ENCODE assay signal across 8 mouse cellular contexts in the genomic region with DNA sequence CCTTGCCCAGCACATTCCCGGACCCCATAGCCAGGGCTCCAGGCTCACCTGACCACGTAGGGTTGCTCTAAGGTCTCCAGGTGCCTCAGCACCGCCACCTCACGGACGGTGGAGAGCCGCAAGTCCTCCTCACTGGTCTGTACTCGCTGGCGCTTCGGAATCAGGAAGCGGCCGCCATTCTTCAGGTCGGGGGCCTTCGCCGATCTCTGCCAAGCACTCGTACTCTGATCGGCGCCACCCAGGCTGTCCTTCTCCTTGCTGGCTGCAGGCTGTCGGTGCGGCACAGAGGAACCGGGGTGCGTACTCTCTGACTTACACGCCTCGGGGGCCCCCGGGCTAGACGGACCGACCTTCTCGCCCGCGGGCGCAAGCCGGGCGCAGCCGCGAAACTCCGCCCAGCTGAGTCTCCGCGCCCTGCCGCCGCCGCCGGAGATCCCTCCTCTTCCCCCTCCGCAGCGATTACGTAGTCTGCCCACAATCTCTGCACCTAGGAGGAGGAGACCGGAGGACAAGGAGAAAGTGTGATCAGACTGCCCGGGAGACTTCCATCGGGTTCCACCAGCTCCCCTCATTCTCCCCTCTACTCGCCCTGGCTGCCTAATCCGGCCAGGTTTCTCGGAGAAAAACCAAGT. TPM values are rescaled to one million over a fixed set of nuclear protein-coding genes. Genes with fewer than 3 reads are reported as not detected.
A peak's percentile ranks its signal among the peaks of the same experiment; 100 is the strongest.
DNase-seq lines count a peak whose midpoint lies in the region; ATAC-seq and TF ChIP-seq lines count a peak whose summit lies in the region.
"Had no signal": no experiment of that assay in that cellular context is flagged by ENCODE, and none has a peak within 500 bp of the region (broad histone marks: within the 10 kb centered on the region; RNA-seq: fewer than 3 reads in every experiment).

No protein-coding gene starts in this region.

- in situ Hi-C loops in ES-E14 (cut with MboI; ENCODE audit: low sequenced_read_pairs in 2 of 2, unreplicated experiment in 2 of 2): no loop called here

- H3K4me3 ChIP-seq in ES-E14 (ENCODE audit: insufficient read depth in 1 of 2, low read depth in 1 of 2, low read length in 2 of 2, poor library complexity in 1 of 2, severe bottlenecking in 1 of 2): peak overlapping the region; percentile 70 to 80
- peak overlapping the region; percentile 99 for H3K4me3 ChIP-seq in bone marrow macrophage, adult 2 months (ENCODE audit: insufficient read depth, low read length)
- H3K4me3 ChIP-seq in forebrain, embryonic 16.5 days (replicated peaks; ENCODE audit: low read length): peak overlapping the region; percentile 58
- H3K4me3 ChIP-seq in hindbrain, embryonic 13.5 days: peak overlapping the region; percentile 53
- peak overlapping the region; percentile 71 for H3K4me3 ChIP-seq in limb, embryonic 15.5 days
- H3K4me3 ChIP-seq in midbrain, embryonic 15.5 days: peak overlapping the region; percentile 52
- peak overlapping the region; percentile 66 for H3K4me3 ChIP-seq in stomach, embryonic 15.5 days (replicated peaks)

- peak overlapping the region; percentile 84 for H3K4me2 ChIP-seq in forebrain, embryonic 16.5 days (ENCODE audit: low read length)
- H3K4me2 ChIP-seq in hindbrain, embryonic 13.5 days: peak overlapping the region; percentile 65
- H3K4me2 ChIP-seq in limb, embryonic 15.5 days: peak overlapping the region; percentile 88
- peak overlapping the region; percentile 92 for H3K4me2 ChIP-seq in midbrain, embryonic 15.5 days
- H3K4me2 ChIP-seq in stomach, embryonic 15.5 days: peak overlapping the region; percentile 75

- peak; percentile 65 for ATAC-seq in forebrain, embryonic 16.5 days
- peak; percentile 80 for ATAC-seq in hindbrain, embryonic 13.5 days (ENCODE audit: low FRiP score)
- ATAC-seq in limb, embryonic 15.5 days (ENCODE audit: insufficient number of reproducible peaks, low FRiP score, low TSS enrichment, low read depth): peak; percentile 89
- peak; percentile 89 for ATAC-seq in midbrain, embryonic 15.5 days (replicated peaks)
- peak; percentile 93 for ATAC-seq in stomach, embryonic 15.5 days (ENCODE audit: insufficient read depth, low FRiP score, low read depth)

- no peak for DNase-seq in ES-E14 (ENCODE audit: low read depth, low spot score)

- under 1% methylated on average over 50 of the region's 50 CpGs for WGBS in forebrain, embryonic 16.5 days
- under 1% methylated on average over 49 of the region's 50 CpGs for WGBS in hindbrain, embryonic 13.5 days
- under 1% methylated on average over 46 of the region's 50 CpGs for WGBS in limb, embryonic 15.5 days
- WGBS in midbrain, embryonic 15.5 days: under 1% methylated on average over 50 of the region's 50 CpGs
- under 1% methylated on average over 48 of the region's 50 CpGs for WGBS in stomach, embryonic 15.5 days

- no peaks in the 10 kb centered on the region for H3K36me3 ChIP-seq in ES-E14 (ENCODE audit: control insufficient read depth, insufficient read depth, low read length, poor library complexity, severe bottlenecking)
- no peaks in the 10 kb centered on the region for H3K36me3 ChIP-seq in forebrain, embryonic 16.5 days (ENCODE audit: control insufficient read depth, insufficient read depth)
- no peaks in the 10 kb centered on the region for H3K36me3 ChIP-seq in hindbrain, embryonic 13.5 days
- no peaks in the 10 kb centered on the region for H3K36me3 ChIP-seq in limb, embryonic 15.5 days
- H3K36me3 ChIP-seq in midbrain, embryonic 15.5 days (replicated peaks): no peaks in the 10 kb centered on the region
- no peaks in the 10 kb centered on the region for H3K36me3 ChIP-seq in stomach, embryonic 15.5 days

- no peak overlapping the region for H3K27ac ChIP-seq in ES-E14 (ENCODE audit: insufficient read depth, low read depth, low read length, poor library complexity, severe bottlenecking)
- peak overlapping the region; percentile 77 for H3K27ac ChIP-seq in bone marrow macrophage, adult 2 months (ENCODE audit: insufficient read depth, low read depth, low read length)
- no peak overlapping the region for H3K27ac ChIP-seq in forebrain, embryonic 16.5 days (ENCODE audit: low read length)
- H3K27ac ChIP-seq in hindbrain, embryonic 13.5 days: no peak overlapping the region
- H3K27ac ChIP-seq in limb, embryonic 15.5 days: peak overlapping the region; percentile 63; the same call in 1 of the 2 replicates
- no peak overlapping the region for H3K27ac ChIP-seq in midbrain, embryonic 15.5 days
- H3K27ac ChIP-seq in stomach, embryonic 15.5 days: peak overlapping the region; percentile 76

- H3K27me3 ChIP-seq in forebrain, embryonic 16.5 days (replicated peaks; ENCODE audit: control insufficient read depth, insufficient read depth, low read length): peaks cover 11% of the 10 kb centered on the region
- peaks cover 47% of the 10 kb centered on the region for H3K27me3 ChIP-seq in hindbrain, embryonic 13.5 days
- peaks cover 32% of the 10 kb centered on the region for H3K27me3 ChIP-seq in limb, embryonic 15.5 days
- peaks cover 24% of the 10 kb centered on the region for H3K27me3 ChIP-seq in midbrain, embryonic 15.5 days (replicated peaks)
- peaks cover 14% of the 10 kb centered on the region for H3K27me3 ChIP-seq in stomach, embryonic 15.5 days (replicated peaks)

- no peak for TF ChIP-seq CTCF in bone marrow macrophage, adult 2 months (IDR thresholded peaks at IDR 0.05; ENCODE audit: low read depth, low read length)

- H3K9me3 ChIP-seq in ES-E14 (ENCODE audit: control insufficient read depth, insufficient read depth, low read depth, low read length): no peaks in the 10 kb centered on the region
- no peaks in the 10 kb centered on the region for H3K9me3 ChIP-seq in forebrain, embryonic 16.5 days (ENCODE audit: control insufficient read depth, low read length)
- H3K9me3 ChIP-seq in hindbrain, embryonic 13.5 days: no peaks in the 10 kb centered on the region
- H3K9me3 ChIP-seq in limb, embryonic 15.5 days: no peaks in the 10 kb centered on the region
- H3K9me3 ChIP-seq in midbrain, embryonic 15.5 days: no peaks in the 10 kb centered on the region
- H3K9me3 ChIP-seq in stomach, embryonic 15.5 days: no peaks in the 10 kb centered on the region

- H3K9ac ChIP-seq in ES-E14 (ENCODE audit: insufficient read depth, low read depth, low read length, poor library complexity, severe bottlenecking): peak overlapping the region; percentile 61
- peak overlapping the region; percentile 57 for H3K9ac ChIP-seq in forebrain, embryonic 16.5 days (replicated peaks; ENCODE audit: low read depth, low read length)
- H3K9ac ChIP-seq in hindbrain, embryonic 13.5 days: peak overlapping the region; percentile 61
- peak overlapping the region; percentile 60 for H3K9ac ChIP-seq in limb, embryonic 15.5 days
- peak overlapping the region; percentile 45; the same call in 1 of the 2 replicates for H3K9ac ChIP-seq in midbrain, embryonic 15.5 days
- H3K9ac ChIP-seq in stomach, embryonic 15.5 days: peak overlapping the region; percentile 69

- H3K4me1 ChIP-seq in ES-E14 (ENCODE audit: control insufficient read depth in 2 of 2, insufficient read depth in 2 of 2, low read length in 2 of 2, poor library complexity in 1 of 2): no peaks in the 10 kb centered on the region
- no peaks in the 10 kb centered on the region for H3K4me1 ChIP-seq in bone marrow macrophage, adult 2 months (ENCODE audit: control insufficient read depth, insufficient read depth, low read length)
- H3K4me1 ChIP-seq in forebrain, embryonic 16.5 days (replicated peaks; ENCODE audit: control insufficient read depth, insufficient read depth, low read length): peaks cover 25% of the 10 kb centered on the region
- H3K4me1 ChIP-seq in hindbrain, embryonic 13.5 days (replicated peaks): peaks cover 28% of the 10 kb centered on the region
- peaks cover 26% of the 10 kb centered on the region for H3K4me1 ChIP-seq in limb, embryonic 15.5 days
- H3K4me1 ChIP-seq in midbrain, embryonic 15.5 days: peaks cover 31% of the 10 kb centered on the region
- peaks cover 18% of the 10 kb centered on the region for H3K4me1 ChIP-seq in stomach, embryonic 15.5 days

- no peak for TF ChIP-seq POLR2A in bone marrow macrophage, adult 2 months (IDR thresholded peaks at IDR 0.05; ENCODE audit: borderline replicate concordance, low read depth, low read length)

TF ChIP-seq in ES-E14, 5 proteins besides CTCF, POLR2A, EP300 and RAD21 (continues in another document):
- TF ChIP-seq ZNF384 (IDR thresholded peaks at IDR 0.05; ENCODE audit: low read depth, low read length) (no peak), HCFC1 (IDR thresholded peaks at IDR 0.05; ENCODE audit: borderline replicate concordance, insufficient read depth, low read length) (no peak), MAFK (IDR thresholded peaks at IDR 0.05; ENCODE audit: insufficient read depth, low read depth, low read length) (no peak), ZC3H11A (IDR thresholded peaks at IDR 0.05; ENCODE audit: borderline replicate concordance, low read depth, low read length) (no peak)

RNA-seq across cellular contexts. Expression of a gene that starts 0.5 kb away (rescaled TPM):
- total RNA-seq in ES-E14 (2012; rRNA removed): not detected in 2 replicates
- polyA plus RNA-seq in bone marrow macrophage, adult 2 months (2012; ENCODE audit: insufficient read depth, insufficient read length, missing spikeins): 4.0 and 7.5 TPM in 2 replicates
- polyA plus RNA-seq in forebrain, embryonic 16.5 days (2015; fragmentation: Nextera tagmentation; extraction: Ambion mirVana): 2.3 and 4.0 TPM in 2 replicates
- 4.2 and 8.0 TPM in 2 replicates for polyA plus RNA-seq in hindbrain, embryonic 13.5 days (2015; fragmentation: Nextera tagmentation; extraction: Ambion mirVana)
- polyA plus RNA-seq in limb, embryonic 15.5 days (2015; fragmentation: Nextera tagmentation; extraction: Ambion mirVana): 10.8 and 17.5 TPM in 2 replicates
- 2.9 and 4.1 TPM in 2 replicates for polyA plus RNA-seq in midbrain, embryonic 15.5 days (2015; fragmentation: Nextera tagmentation; extraction: Ambion mirVana)
- 21.3 and 21.6 TPM in 2 replicates for polyA plus RNA-seq in stomach, embryonic 15.5 days (2015; fragmentation: Nextera tagmentation; extraction: Ambion mirVana)

RNA-seq across cellular contexts. Expression of a gene that starts 9.8 kb away (rescaled TPM):
- 13.9 and 25.2 TPM in 2 replicates for total RNA-seq in ES-E14 (2012; rRNA removed)
- polyA plus RNA-seq in bone marrow macrophage, adult 2 months (2012; ENCODE audit: insufficient read depth, insufficient read length, missing spikeins): 6.0 and 6.3 TPM in 2 replicates
- polyA plus RNA-seq in forebrain, embryonic 16.5 days (2015; fragmentation: Nextera tagmentation; extraction: Ambion mirVana): 0.71 and 0.86 TPM in 2 replicates
- 1.9 and 2.4 TPM in 2 replicates for polyA plus RNA-seq in hindbrain, embryonic 13.5 days (2015; fragmentation: Nextera tagmentation; extraction: Ambion mirVana)
- 6.8 and 7.1 TPM in 2 replicates for polyA plus RNA-seq in limb, embryonic 15.5 days (2015; fragmentation: Nextera tagmentation; extraction: Ambion mirVana)
- 0.81 and 1.3 TPM in 2 replicates for polyA plus RNA-seq in midbrain, embryonic 15.5 days (2015; fragmentation: Nextera tagmentation; extraction: Ambion mirVana)
- 8.3 and 9.3 TPM in 2 replicates for polyA plus RNA-seq in stomach, embryonic 15.5 days (2015; fragmentation: Nextera tagmentation; extraction: Ambion mirVana)
- total RNA-seq: left cerebral cortex, adult 8-10 months had no signal

RNA-seq across cellular contexts. Expression of a gene that starts 9.8 kb away (rescaled TPM):
- total RNA-seq in ES-E14 (2012; rRNA removed): 1.3 and 4.4 TPM in 2 replicates
- polyA plus RNA-seq in bone marrow macrophage, adult 2 months (2012; ENCODE audit: insufficient read depth, insufficient read length, missing spikeins): not detected in 2 replicates
- 0.31 and 0.42 TPM in 2 replicates for polyA plus RNA-seq in forebrain, embryonic 16.5 days (2015; fragmentation: Nextera tagmentation; extraction: Ambion mirVana)
- polyA plus RNA-seq in hindbrain, embryonic 13.5 days (2015; fragmentation: Nextera tagmentation; extraction: Ambion mirVana): 0.61 and 1.0 TPM in 2 replicates
- polyA plus RNA-seq in limb, embryonic 15.5 days (2015; fragmentation: Nextera tagmentation; extraction: Ambion mirVana): 0.55 and 0.67 TPM in 2 replicates
- polyA plus RNA-seq in midbrain, embryonic 15.5 days (2015; fragmentation: Nextera tagmentation; extraction: Ambion mirVana): 0.52 and 1.1 TPM in 2 replicates
- polyA plus RNA-seq in stomach, embryonic 15.5 days (2015; fragmentation: Nextera tagmentation; extraction: Ambion mirVana): 0.68 and 0.98 TPM in 2 replicates

Comparison
In these comparisons a context has a peak if more than half of its experiments do, and no peak if none do; other contexts are left out.
1. H3K27ac ChIP-seq: peak in bone marrow macrophage, adult 2 months (single experiment), limb, embryonic 15.5 days (single experiment) and stomach, embryonic 15.5 days (single experiment); none in ES-E14 (single experiment), forebrain, embryonic 16.5 days (single experiment), hindbrain, embryonic 13.5 days (single experiment) and midbrain, embryonic 15.5 days (single experiment).
2. Peak in every context shown above with its lines, with median percentiles within 50 percentile points of each other: H3K4me3 ChIP-seq, H3K9ac ChIP-seq, ATAC-seq and H3K4me2 ChIP-seq.